Mouse (Mus musculus) embryonic facial prominence, embryonic 11.5 days (tissue): ENCODE results near the gene Smyd4. TPM values are rescaled to one million over a fixed set of nuclear protein-coding genes. Genes with fewer than 3 reads are reported as not detected.

ENCODE experiments used
- ATAC-seq: fragments of 200-750 bp; cut with Nextera tagmentation; replicated peaks from 2 replicates; pipeline ENCODE4 v1.8.0; 2017; ENCODE audit warnings: low read depth; ENCODE audit not compliant: insufficient number of reproducible peaks, low FRiP score, low TSS enrichment
- DNase-seq: peaks from one replicate; pipeline ENCODE4 v3.0.0-alpha.2; 2015; ENCODE audit warnings: low spot score
- H3K27ac ChIP-seq: fragments of 300-500 bp; sonication (generic); replicated peaks from 2 replicates; pipeline ENCODE4 v1.5.1; 2014; ENCODE audit warnings: mild to moderate bottlenecking, low read depth, low read length, control low read depth
- H3K27me3 ChIP-seq: fragments of 300-500 bp; sonication (generic); 2 replicates; pipeline ENCODE4 v1.6.1; 2014; ENCODE audit warnings: mild to moderate bottlenecking, low read length, moderate library complexity, mixed read lengths; ENCODE audit not compliant: control insufficient read depth, insufficient read depth
- H3K36me3 ChIP-seq: fragments of 300-500 bp; sonication (generic); replicated peaks from 2 replicates; pipeline ENCODE4 v1.6.1; 2014; ENCODE audit warnings: low read depth, mild to moderate bottlenecking, low read length, moderate library complexity, mixed read lengths; ENCODE audit not compliant: control insufficient read depth, insufficient read depth
- H3K4me1 ChIP-seq: fragments of 300-500 bp; sonication (generic); 2 replicates; pipeline ENCODE4 v1.6.1; 2014; ENCODE audit warnings: low read length, mixed read lengths; ENCODE audit not compliant: control insufficient read depth, insufficient read depth
- H3K4me2 ChIP-seq: fragments of 300-500 bp; sonication (generic); 2 replicates; pipeline ENCODE4 v1.6.1; 2014; ENCODE audit warnings: low read depth, mild to moderate bottlenecking, control low read depth, low read length, moderate library complexity
- H3K4me3 ChIP-seq: fragments of 300-500 bp; sonication (generic); 2 replicates; pipeline ENCODE4 v1.5.1; 2014; ENCODE audit warnings: low read depth, low read length, control low read depth
- H3K9ac ChIP-seq: fragments of 300-500 bp; sonication (generic); replicated peaks from 2 replicates; pipeline ENCODE4 v1.6.1; 2014; ENCODE audit warnings: mild to moderate bottlenecking, control low read depth, low read length
- H3K9me3 ChIP-seq: fragments of 300-500 bp; sonication (generic); replicated peaks from 2 replicates; pipeline ENCODE4 v1.6.1; 2016; ENCODE audit warnings: mild to moderate bottlenecking, low read length, inconsistent platforms, mixed read lengths; ENCODE audit not compliant: control insufficient read depth
- WGBS: fragments of 180-500 bp; shearing (Covaris S2); extraction: QIAGEN DNeasy Blood & Tissue Kit; methylation state at CpG from one replicate; pipeline ENCODE4 v1.1.7; 2014; 5-methylcytosine and 5-hydroxymethylcytosine counted together
- microRNA-seq: library from miRNA; unstranded; fragments of <30 nt; microRNA quantifications from one replicate; pipeline ENCODE4, GENCODE M21; 2016; ENCODE audit warnings: borderline number of aligned reads
- polyA plus RNA-seq: library from polyadenylated mRNA; unstranded; fragments of >200 nt; fragmentation: Nextera tagmentation; extraction: Ambion mirVana; gene quantifications from 2 replicates; pipeline ENCODE4 v1.2.1, GENCODE M21; 2014

Smyd4 gene
- polyA plus RNA-seq, 1 experiment from 2014 or later, result 13.2 TPM

- Histone ChIP-seq H3K27me3 (no peaks in the 10 kb centered on the region), H3K9me3 (no peaks in the 10 kb centered on the region), H3K4me2 (no peak overlapping the region), H3K4me3 (no peak overlapping the region), H3K9ac (no peak overlapping the region), H3K36me3 (no peaks in the 10 kb centered on the region; the same call in 1 of the 2 replicates), H3K4me1 (peaks cover 5% of the 10 kb centered on the region; the same call in 1 of the 2 replicates), H3K27ac (no peak overlapping the region)
- ATAC-seq (no peak), DNase-seq (no peak)
- 86% methylated on average over 8 of the region's 8 CpGs for WGBS
Measured at GRCm38 (mm10) chr11:75450304-75450908, 102.2 kb downstream of the Smyd4 start.

- Histone ChIP-seq H3K9ac (no peak overlapping the region), H3K4me3 (no peak overlapping the region), H3K27me3 (no peaks in the 10 kb centered on the region), H3K36me3 (no peaks in the 10 kb centered on the region; the same call in 1 of the 2 replicates), H3K4me2 (no peak overlapping the region), H3K9me3 (no peaks in the 10 kb centered on the region), H3K4me1 (peaks cover 5% of the 10 kb centered on the region; the same call in 1 of the 2 replicates), H3K27ac (no peak overlapping the region)
- no peak for ATAC-seq
- 88% methylated on average over 15 of the region's 15 CpGs for WGBS
- no peak for DNase-seq
Measured at GRCm38 (mm10) chr11:75450936-75451335, 102.7 kb downstream of the Smyd4 start.

GRCm38 (mm10) chr11:75452081-75452480 lies 103.8 kb downstream of the Smyd4 start:
- no peaks in the 10 kb centered on the region for H3K27me3 ChIP-seq
- peaks cover 5% of the 10 kb centered on the region; the same call in 1 of the 2 replicates for H3K4me1 ChIP-seq
- H3K4me2 ChIP-seq, result no peak overlapping the region
- ATAC-seq (no peak), DNase-seq (no peak)
- no peaks in the 10 kb centered on the region; the same call in 1 of the 2 replicates for H3K36me3 ChIP-seq
- no peak overlapping the region for H3K4me3 ChIP-seq
- H3K27ac ChIP-seq, result no peak overlapping the region
- no peak overlapping the region for H3K9ac ChIP-seq
- 90% methylated on average over 8 of the region's 8 CpGs for WGBS
- no peaks in the 10 kb centered on the region for H3K9me3 ChIP-seq

- H3K27me3 ChIP-seq, result no peaks in the 10 kb centered on the region
- H3K9ac ChIP-seq, result no peak overlapping the region
- WGBS, result 94% methylated on average over 31 of the region's 31 CpGs
- ATAC-seq (no peak), DNase-seq (no peak)
- H3K9me3 ChIP-seq, result no peaks in the 10 kb centered on the region
- no peak overlapping the region for H3K4me2 ChIP-seq
- peaks cover 5% of the 10 kb centered on the region; the same call in 1 of the 2 replicates for H3K4me1 ChIP-seq
- no peak overlapping the region for H3K4me3 ChIP-seq
- no peaks in the 10 kb centered on the region; the same call in 1 of the 2 replicates for H3K36me3 ChIP-seq
- H3K27ac ChIP-seq, result no peak overlapping the region
Measured at GRCm38 (mm10) chr11:75452812-75453557, 104.8 kb downstream of the Smyd4 start.

GRCm38 (mm10) chr11:75453991-75454930 lies 106.0 kb downstream of the Smyd4 start, which contains the start of gene Wdr81:
Gene Wdr81, minus strand, starts transcription at chr11:75454717.
- Histone ChIP-seq H3K27ac (no peak within 1 kb of the TSS), H3K9ac (peak within 1 kb of the TSS; percentile 57), H3K27me3 (no peaks in the 10 kb centered on the region), H3K9me3 (no peaks in the 10 kb centered on the region), H3K36me3 (no peaks in the 10 kb centered on the region), H3K4me2 (peak within 1 kb of the TSS; percentile 99), H3K4me3 (peak within 1 kb of the TSS; percentile 52), H3K4me1 (peaks cover 5% of the 10 kb centered on the region; the same call in 1 of the 2 replicates)
- ATAC-seq (peak; percentile 85), DNase-seq (peak; percentile 96)
- WGBS, result 2% methylated on average over 56 of the region's 56 CpGs

Small RNA genes lying within 50 kb of the gene (microRNA-seq; reads per million reads assigned to microRNA genes)
- not detected for gene Gm47300

Other genes starting within 250 kb of the Smyd4 start
- gene Hic1, start 178.9 kb upstream of the Smyd4 start, polyA plus RNA-seq, result 3.2 and 3.6 TPM in 2 replicates
- gene Ovca2, start 169.6 kb upstream of the Smyd4 start, polyA plus RNA-seq, result 37.3 and 37.5 TPM in 2 replicates
- gene Dph1, start 157.2 kb upstream of the Smyd4 start, polyA plus RNA-seq, result 20.0 and 23.2 TPM in 2 replicates
- gene Rtn4rl1, start 154.7 kb upstream of the Smyd4 start, polyA plus RNA-seq, result 2.0 and 2.6 TPM in 2 replicates
- 138 and 150 TPM in 2 replicates for gene Rpa1, start 109 bp upstream of the Smyd4 start, polyA plus RNA-seq
- 193 and 206 TPM in 2 replicates for gene Serpinf1, start 74.3 kb downstream of the Smyd4 start, polyA plus RNA-seq
- 0.34 TPM in 1 of 2 replicates, not detected in the other for gene Serpinf2, start 91.2 kb downstream of the Smyd4 start, polyA plus RNA-seq
- 2.3 and 4.1 TPM in 2 replicates for gene Wdr81, start 106.3 kb downstream of the Smyd4 start, polyA plus RNA-seq
- 12.5 and 15.4 TPM in 2 replicates for gene Tlcd2, start 113.3 kb downstream of the Smyd4 start, polyA plus RNA-seq
- gene Prpf8, start 138.4 kb downstream of the Smyd4 start, polyA plus RNA-seq, result 102 and 103 TPM in 2 replicates
- gene Rilp, start 161.7 kb downstream of the Smyd4 start, polyA plus RNA-seq, result 0.18 and 0.27 TPM in 2 replicates
- gene Scarf1, start 165.1 kb downstream of the Smyd4 start, polyA plus RNA-seq, result 2.7 and 3.3 TPM in 2 replicates
- gene Slc43a2, start 183.3 kb downstream of the Smyd4 start, polyA plus RNA-seq, result 2.6 and 3.2 TPM in 2 replicates
- gene Pitpna, start 239.7 kb downstream of the Smyd4 start, polyA plus RNA-seq, result 83.0 and 84.2 TPM in 2 replicates